Mouse (Mus musculus) neural tube, embryonic 12.5 days (tissue): ENCODE data around the gene Cd244a. TPM values are rescaled to one million over a fixed set of nuclear protein-coding genes. Genes with fewer than 3 reads are reported as not detected.

Experiments used
- ATAC-seq: fragments of 200-750 bp; cut with Nextera tagmentation; 2 replicates; pipeline ENCODE4 v1.8.0; 2017; ENCODE audit warnings: low read depth, mild to moderate bottlenecking, moderate TSS enrichment, moderate library complexity; ENCODE audit not compliant: low FRiP score
- H3K27ac ChIP-seq: fragments of 300-500 bp; sonication (generic); 2 replicates; pipeline ENCODE4 v1.5.1; 2016
- H3K27me3 ChIP-seq: fragments of 300-500 bp; sonication (generic); replicated peaks from 2 replicates; pipeline ENCODE4 v1.6.1; 2016; ENCODE audit warnings: mild to moderate bottlenecking
- H3K36me3 ChIP-seq: fragments of 300-500 bp; sonication (generic); 2 replicates; pipeline ENCODE4 v1.6.1; 2016; ENCODE audit warnings: mild to moderate bottlenecking
- H3K4me1 ChIP-seq: fragments of 300-500 bp; sonication (generic); 2 replicates; pipeline ENCODE4 v1.6.1; 2016
- H3K4me2 ChIP-seq: fragments of 300-500 bp; sonication (generic); replicated peaks from 2 replicates; pipeline ENCODE4 v1.6.1; 2016; ENCODE audit warnings: mild to moderate bottlenecking
- H3K4me3 ChIP-seq: fragments of 300-500 bp; sonication (generic); 2 replicates; pipeline ENCODE4 v1.5.1; 2016
- H3K9ac ChIP-seq: fragments of 300-500 bp; sonication (generic); 2 replicates; pipeline ENCODE4 v1.6.1; 2016; ENCODE audit warnings: mild to moderate bottlenecking
- H3K9me3 ChIP-seq: fragments of 300-500 bp; sonication (generic); 2 replicates; pipeline ENCODE4 v1.6.1; 2016; ENCODE audit warnings: mild to moderate bottlenecking
- whole genome bisulfite sequencing: fragments of 180-500 bp; shearing (Covaris S2); methylation state at CpG from one replicate; pipeline ENCODE4 v1.1.7; 2016; 5-methylcytosine and 5-hydroxymethylcytosine counted together
- polyA plus RNA-seq: library from polyadenylated mRNA; unstranded; fragments of >200 nt; fragmentation: Nextera tagmentation; extraction: Ambion mirVana; gene quantifications from 2 replicates; pipeline ENCODE4 v1.2.1, GENCODE M21; 2016

Cd244a gene
- polyA plus RNA-seq, 1 experiment from 2014 or later, result not detected

- H3K27me3 ChIP-seq, result no peaks in the 10 kb centered on the region
- no peaks in the 10 kb centered on the region for H3K36me3 ChIP-seq
- no peak overlapping the region for H3K4me2 ChIP-seq
- no peaks in the 10 kb centered on the region for H3K4me1 ChIP-seq
- no peak overlapping the region for H3K9ac ChIP-seq
- no peak for ATAC-seq
- H3K27ac ChIP-seq, result no peak overlapping the region
- H3K4me3 ChIP-seq, result no peak overlapping the region
- 99% methylated on average over 2 of the region's 2 CpGs for WGBS
- H3K9me3 ChIP-seq, result no peaks in the 10 kb centered on the region
Observed at GRCm38 (mm10) chr1:171556366-171556765, 2.6 kb upstream of the Cd244a start.

GRCm38 (mm10) chr1:171558407-171558806 lies 586 bp upstream of the Cd244a start:
- Histone ChIP-seq H3K4me3 (no peak overlapping the region), H3K36me3 (no peaks in the 10 kb centered on the region), H3K4me2 (no peak overlapping the region), H3K9me3 (no peaks in the 10 kb centered on the region), H3K9ac (no peak overlapping the region), H3K27ac (no peak overlapping the region), H3K27me3 (no peaks in the 10 kb centered on the region), H3K4me1 (no peaks in the 10 kb centered on the region)
- 66% methylated on average over 6 of the region's 6 CpGs for WGBS
- ATAC-seq, result no peak

DNA sequence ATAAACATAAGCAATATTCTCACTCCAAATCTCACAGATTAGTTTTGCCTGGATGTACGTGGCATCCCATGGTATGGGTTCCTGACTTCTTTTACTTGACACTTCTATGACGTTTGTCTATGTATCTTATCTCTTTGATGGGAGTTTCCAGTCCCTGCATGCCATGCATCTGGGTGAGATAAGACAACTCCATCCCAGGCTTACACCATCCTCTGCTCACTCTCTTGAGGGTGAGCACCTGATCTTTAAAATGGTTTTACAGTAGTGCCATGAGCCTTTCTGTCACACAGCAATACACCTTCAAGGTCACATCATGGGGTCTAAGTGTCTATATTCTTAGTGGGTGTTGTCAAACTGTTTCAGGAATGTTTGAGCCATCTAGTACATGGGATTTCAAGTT lies 1.3 kb downstream of the Cd244a start:
- Histone ChIP-seq H3K9ac (no peak overlapping the region), H3K27me3 (no peaks in the 10 kb centered on the region), H3K27ac (no peak overlapping the region), H3K9me3 (no peaks in the 10 kb centered on the region), H3K4me2 (no peak overlapping the region), H3K4me3 (no peak overlapping the region), H3K36me3 (no peaks in the 10 kb centered on the region), H3K4me1 (no peaks in the 10 kb centered on the region)
- 72% methylated on average over 2 of the region's 2 CpGs for WGBS
- no peak for ATAC-seq

DNA sequence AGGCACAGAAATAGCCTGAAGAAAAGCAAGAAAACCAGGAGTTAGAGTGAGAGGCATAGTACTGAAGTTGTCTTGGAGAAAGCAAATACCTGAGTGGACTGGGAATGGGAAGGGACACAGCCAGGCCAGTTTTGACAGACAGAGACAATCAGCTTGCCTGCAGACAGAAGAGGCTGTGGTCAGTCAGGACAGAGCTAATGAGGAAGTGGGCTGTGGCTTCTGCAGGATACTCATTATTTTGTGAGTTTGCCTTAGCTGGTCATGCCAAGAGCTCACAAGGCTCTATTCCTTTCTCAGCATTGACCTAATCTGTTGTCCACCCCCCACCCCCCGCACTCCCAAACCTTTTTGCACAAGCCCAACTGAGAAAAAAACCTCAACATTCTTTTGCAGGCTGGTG lies 2.2 kb downstream of the Cd244a start:
- Histone ChIP-seq H3K9ac (no peak overlapping the region), H3K4me1 (no peaks in the 10 kb centered on the region), H3K27me3 (no peaks in the 10 kb centered on the region), H3K4me2 (no peak overlapping the region), H3K9me3 (no peaks in the 10 kb centered on the region), H3K36me3 (no peaks in the 10 kb centered on the region), H3K4me3 (no peak overlapping the region), H3K27ac (no peak overlapping the region)
- no peak for ATAC-seq
- WGBS, result 95% methylated on average over 1 of the region's 1 CpGs

GRCm38 (mm10) chr1:171561639-171562225 lies 2.7 kb downstream of the Cd244a start:
- Histone ChIP-seq H3K36me3 (no peaks in the 10 kb centered on the region), H3K27me3 (no peaks in the 10 kb centered on the region), H3K4me2 (no peak overlapping the region), H3K4me1 (no peaks in the 10 kb centered on the region), H3K9me3 (no peaks in the 10 kb centered on the region), H3K4me3 (no peak overlapping the region), H3K9ac (no peak overlapping the region), H3K27ac (no peak overlapping the region)
- 69% methylated on average over 9 of the region's 11 CpGs for WGBS
- no peak for ATAC-seq

- no peak for ATAC-seq
- Histone ChIP-seq H3K4me1 (no peaks in the 10 kb centered on the region), H3K27me3 (no peaks in the 10 kb centered on the region), H3K4me3 (no peak overlapping the region), H3K36me3 (no peaks in the 10 kb centered on the region), H3K27ac (no peak overlapping the region), H3K9me3 (no peaks in the 10 kb centered on the region), H3K9ac (no peak overlapping the region), H3K4me2 (no peak overlapping the region)
- 86% methylated on average over 2 of the region's 2 CpGs for WGBS
Observed at GRCm38 (mm10) chr1:171563042-171563441, 4.0 kb downstream of the Cd244a start.

- peak; percentile 78 for ATAC-seq
- WGBS, result 54% methylated on average over 3 of the region's 3 CpGs
- H3K9me3 ChIP-seq, result no peaks in the 10 kb centered on the region
Observed at GRCm38 (mm10) chr1:171564247-171564646, 5.3 kb downstream of the Cd244a start.

GRCm38 (mm10) chr1:171565888-171566287 lies 6.9 kb downstream of the Cd244a start:
- no peak overlapping the region for H3K4me2 ChIP-seq
- H3K36me3 ChIP-seq, result no peaks in the 10 kb centered on the region
- H3K4me1 ChIP-seq, result no peaks in the 10 kb centered on the region
- no peaks in the 10 kb centered on the region for H3K9me3 ChIP-seq
- ATAC-seq, result no peak
- no peak overlapping the region for H3K27ac ChIP-seq
- 79% methylated on average over 4 of the region's 4 CpGs for WGBS
- H3K27me3 ChIP-seq, result no peaks in the 10 kb centered on the region
- no peak overlapping the region for H3K9ac ChIP-seq
- no peak overlapping the region for H3K4me3 ChIP-seq

More at GRCm38 (mm10) chr1:171564247-171564646, 5.3 kb downstream of the Cd244a start:
- H3K4me2 ChIP-seq, result no peak overlapping the region
- H3K4me1 ChIP-seq, result no peaks in the 10 kb centered on the region
- H3K36me3 ChIP-seq, result no peaks in the 10 kb centered on the region
- H3K9ac ChIP-seq, result no peak overlapping the region
- no peaks in the 10 kb centered on the region for H3K27me3 ChIP-seq
- no peak overlapping the region for H3K27ac ChIP-seq
- no peak overlapping the region for H3K4me3 ChIP-seq

GRCm38 (mm10) chr1:171566777-171567176 lies 7.8 kb downstream of the Cd244a start:
- 29% methylated on average over 8 of the region's 8 CpGs for WGBS
- Histone ChIP-seq H3K4me1 (no peaks in the 10 kb centered on the region), H3K27ac (no peak overlapping the region), H3K27me3 (no peaks in the 10 kb centered on the region), H3K9me3 (no peaks in the 10 kb centered on the region), H3K36me3 (no peaks in the 10 kb centered on the region), H3K9ac (no peak overlapping the region), H3K4me3 (no peak overlapping the region), H3K4me2 (no peak overlapping the region)
- no peak for ATAC-seq

DNA sequence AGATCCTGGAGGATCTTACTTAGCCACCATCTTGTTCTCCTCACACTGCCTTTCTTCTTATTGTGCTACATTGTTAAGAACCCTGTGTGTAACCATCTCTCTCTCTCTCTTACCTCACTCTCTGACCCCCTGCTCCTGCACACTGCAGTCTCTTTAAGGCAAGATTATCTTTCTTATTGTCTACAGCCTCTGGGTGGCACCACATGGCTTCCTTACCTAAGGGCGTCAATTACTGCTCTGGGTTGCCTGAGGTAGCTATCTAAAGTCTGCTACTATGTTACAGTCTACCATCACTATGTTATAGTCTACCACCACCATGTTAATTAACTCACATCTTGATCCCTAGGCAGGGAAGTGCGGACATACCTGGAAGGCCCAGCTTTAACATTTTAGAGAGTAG lies 9.4 kb downstream of the Cd244a start:
- no peak for ATAC-seq
- no peaks in the 10 kb centered on the region for H3K4me1 ChIP-seq
- H3K27me3 ChIP-seq, result no peaks in the 10 kb centered on the region
- no peak overlapping the region for H3K27ac ChIP-seq
- no peak overlapping the region for H3K4me3 ChIP-seq
- WGBS, result 68% methylated on average over 2 of the region's 2 CpGs
- H3K9ac ChIP-seq, result no peak overlapping the region
- no peak overlapping the region for H3K4me2 ChIP-seq
- no peaks in the 10 kb centered on the region for H3K9me3 ChIP-seq
- H3K36me3 ChIP-seq, result no peaks in the 10 kb centered on the region

- H3K4me2 ChIP-seq, result no peak overlapping the region
- H3K4me3 ChIP-seq, result no peak overlapping the region
- 84% methylated on average over 7 of the region's 7 CpGs for WGBS
- no peaks in the 10 kb centered on the region for H3K9me3 ChIP-seq
- no peak overlapping the region for H3K27ac ChIP-seq
- no peaks in the 10 kb centered on the region for H3K4me1 ChIP-seq
- no peak for ATAC-seq
- no peaks in the 10 kb centered on the region for H3K27me3 ChIP-seq
- H3K9ac ChIP-seq, result no peak overlapping the region
- H3K36me3 ChIP-seq, result no peaks in the 10 kb centered on the region
Observed at GRCm38 (mm10) chr1:171577168-171577567, 18.2 kb downstream of the Cd244a start.

GRCm38 (mm10) chr1:171584584-171584983 lies 25.6 kb downstream of the Cd244a start:
- ATAC-seq, result no peak
- Histone ChIP-seq H3K36me3 (no peaks in the 10 kb centered on the region), H3K4me3 (no peak overlapping the region), H3K27me3 (no peaks in the 10 kb centered on the region), H3K9me3 (no peaks in the 10 kb centered on the region), H3K9ac (no peak overlapping the region), H3K4me1 (no peaks in the 10 kb centered on the region), H3K4me2 (no peak overlapping the region), H3K27ac (no peak overlapping the region)
- WGBS, result 92% methylated on average over 2 of the region's 2 CpGs

- H3K4me3 ChIP-seq, result no peak overlapping the region
- no peaks in the 10 kb centered on the region for H3K36me3 ChIP-seq
- no peak overlapping the region for H3K27ac ChIP-seq
- H3K4me1 ChIP-seq, result no peaks in the 10 kb centered on the region
- H3K27me3 ChIP-seq, result no peaks in the 10 kb centered on the region
- WGBS, result 78% methylated on average over 3 of the region's 3 CpGs
- no peak overlapping the region for H3K4me2 ChIP-seq
- no peaks in the 10 kb centered on the region for H3K9me3 ChIP-seq
- H3K9ac ChIP-seq, result no peak overlapping the region
- ATAC-seq, result no peak
Observed at GRCm38 (mm10) chr1:171604686-171605085, 45.7 kb downstream of the Cd244a start.
